Mouse (Mus musculus): Measurements from ENCODE around the gene Apoa2. TPM values are rescaled to one million over a fixed set of nuclear protein-coding genes. Genes with fewer than 3 reads are reported as not detected.
A peak's percentile ranks its signal among the peaks of the same experiment; 100 is the strongest.

The Apoa2 gene
- polyA plus RNA-seq, 1 experiment = 1.8 TPM

DNA sequence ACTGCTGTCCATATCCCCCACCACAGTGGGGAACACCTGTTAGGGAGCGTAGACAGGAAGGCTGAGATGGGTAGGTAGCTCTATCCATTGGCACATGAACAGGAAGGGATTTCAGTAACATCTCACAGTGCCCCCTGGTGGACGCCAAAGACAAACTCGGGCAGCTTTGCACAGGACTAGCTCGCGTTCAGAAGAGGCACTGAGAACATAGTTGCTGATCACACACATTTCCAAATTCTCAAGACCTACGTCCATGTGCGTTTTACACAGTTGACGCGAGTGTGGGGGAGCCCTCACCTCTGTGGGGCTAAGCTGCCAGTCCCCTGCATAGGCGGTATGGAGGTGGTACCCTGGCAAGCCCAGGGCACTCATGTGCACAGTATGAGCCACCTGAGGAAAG, 4.0 kb upstream of the Apoa2 start:
- Histone ChIP-seq H3K27ac (ENCODE audit: control insufficient read depth, insufficient read depth, low read length) (no peak overlapping the region), H3K36me3 (ENCODE audit: control insufficient read depth, insufficient read depth, low read length) (no peaks in the 10 kb centered on the region), H3K27me3 (ENCODE audit: control insufficient read depth, insufficient read depth, low read length) (no peaks in the 10 kb centered on the region), H3K4me3 (ENCODE audit: control insufficient read depth, insufficient read depth, low read length) (no peak overlapping the region), H3K4me1 (replicated peaks; ENCODE audit: control insufficient read depth, insufficient read depth, low read length) (peaks cover 13% of the 10 kb centered on the region)
- DNase-seq = peak; percentile 77
- WGBS = 18% methylated on average over 10 of the region's 10 CpGs
- TF ChIP-seq POLR2A (IDR thresholded peaks at IDR 0.05; ENCODE audit: control insufficient read depth, extremely low read depth, insufficient read depth, low read length, poor library complexity) (no peak), CTCF (IDR thresholded peaks at IDR 0.05; ENCODE audit: borderline replicate concordance, control insufficient read depth, extremely low read depth, insufficient read depth, low read length, poor library complexity) (peak; percentile 65; the same call in 1 of the 2 replicates)

DNA sequence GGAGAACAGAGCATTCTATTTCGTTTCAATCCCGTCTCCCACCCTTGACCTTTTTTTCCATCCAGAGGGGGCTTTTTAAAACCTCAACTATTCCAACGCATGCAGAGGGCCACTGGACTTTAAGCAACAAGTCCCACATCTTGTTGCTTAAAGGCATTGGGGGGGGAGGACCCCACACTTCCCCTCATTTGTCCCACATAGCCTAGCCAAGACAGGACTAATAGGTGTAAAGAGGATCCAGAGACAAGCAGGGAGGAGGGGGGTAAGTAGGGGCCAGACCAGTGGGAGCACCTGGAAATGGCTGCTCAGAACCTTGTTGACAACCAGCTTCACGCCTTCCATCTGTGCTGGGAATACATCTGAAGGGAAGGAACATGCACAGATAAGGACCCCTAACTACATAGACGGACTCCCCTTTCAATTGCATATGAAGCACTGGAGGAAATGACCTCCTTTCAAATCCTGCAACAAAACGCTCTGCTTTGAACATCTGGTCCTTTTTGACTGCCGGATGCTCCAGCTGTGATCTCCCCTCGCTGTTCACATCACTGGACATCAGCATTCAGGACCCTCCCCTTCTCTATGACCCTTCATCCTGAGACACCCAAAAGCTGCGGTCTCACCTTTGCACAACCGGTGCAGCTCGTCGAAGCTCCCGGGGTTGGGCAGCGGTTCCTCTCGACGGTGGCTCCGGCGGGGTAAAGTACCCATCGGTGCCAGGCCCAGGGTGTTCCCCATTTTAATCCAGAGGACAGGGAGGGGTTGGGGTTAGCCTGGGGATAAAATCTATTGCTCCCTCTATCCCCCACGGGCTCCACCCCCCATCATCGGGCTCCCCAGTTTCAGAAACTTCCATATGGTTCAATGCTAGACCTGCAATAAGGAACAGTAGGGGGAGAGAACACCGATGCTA, 3.3 kb upstream of the Apoa2 start:
- peak; percentile 10 for DNase-seq
- no peaks in the 10 kb centered on the region for H3K27me3 ChIP-seq (ENCODE audit: control insufficient read depth, insufficient read depth, low read length)
- H3K27ac ChIP-seq (ENCODE audit: control insufficient read depth, insufficient read depth, low read length) = no peak overlapping the region
- 13% methylated on average over 22 of the region's 22 CpGs for WGBS
- H3K4me1 ChIP-seq (replicated peaks; ENCODE audit: control insufficient read depth, insufficient read depth, low read length) = peaks cover 13% of the 10 kb centered on the region
- peak overlapping the region; percentile 67 for H3K4me3 ChIP-seq (ENCODE audit: control insufficient read depth, insufficient read depth, low read length)
- TF ChIP-seq CTCF (IDR thresholded peaks at IDR 0.05; ENCODE audit: borderline replicate concordance, control insufficient read depth, extremely low read depth, insufficient read depth, low read length, poor library complexity) (no peak), POLR2A (IDR thresholded peaks at IDR 0.05; ENCODE audit: control insufficient read depth, extremely low read depth, insufficient read depth, low read length, poor library complexity) (no peak)
- H3K36me3 ChIP-seq (ENCODE audit: control insufficient read depth, insufficient read depth, low read length) = no peaks in the 10 kb centered on the region

DNA sequence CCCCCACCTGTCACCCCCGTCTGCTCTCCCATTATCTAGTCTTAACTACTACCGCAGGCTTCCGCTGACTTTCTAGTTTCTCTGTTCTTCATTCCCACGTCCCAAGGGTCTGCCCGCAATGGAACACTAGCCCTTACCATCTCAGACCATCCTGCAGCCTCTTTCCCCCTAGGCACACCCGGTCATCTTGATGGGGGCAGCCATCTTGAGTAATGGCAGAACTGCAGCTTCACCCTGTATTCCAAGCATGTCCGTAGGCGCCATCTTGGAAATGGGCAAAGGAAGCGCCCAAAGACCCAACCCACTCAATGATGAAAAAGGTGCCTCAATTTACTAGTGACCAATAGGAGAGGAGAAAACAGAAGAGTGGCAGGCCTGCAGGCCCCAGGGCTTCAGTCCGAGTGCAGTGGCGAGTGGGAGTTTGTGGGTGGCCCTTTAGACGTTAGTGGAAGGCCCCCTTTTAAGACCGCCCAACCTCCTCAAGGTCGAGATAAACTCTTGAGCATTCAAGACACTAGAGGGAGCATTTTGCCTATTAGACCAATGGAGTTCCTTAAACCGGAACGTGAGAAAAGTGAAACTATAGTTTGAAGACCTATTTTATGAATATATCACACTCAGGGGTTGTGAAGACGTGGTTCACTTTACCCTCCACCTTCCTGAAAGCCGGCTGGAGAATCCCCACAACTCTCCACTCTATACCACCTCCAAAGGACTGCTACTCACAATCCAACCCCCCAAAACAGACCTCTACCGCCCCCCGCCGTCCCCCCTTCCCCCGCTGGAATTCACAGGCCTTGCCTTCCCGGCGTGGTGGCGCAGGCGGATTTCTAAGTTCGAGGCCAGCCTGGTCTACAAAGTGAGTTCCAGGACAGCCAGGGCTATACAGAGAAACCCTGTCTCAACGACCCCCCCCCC, 2.4 kb upstream of the Apoa2 start, which contains the start of gene Tomm40l:
TSS of gene Tomm40l (minus strand) at position 277 of the 918 bp plus-strand sequence.
- Histone ChIP-seq H3K36me3 (ENCODE audit: control insufficient read depth, insufficient read depth, low read length) (no peaks in the 10 kb centered on the region), H3K27ac (ENCODE audit: control insufficient read depth, insufficient read depth, low read length) (peak within 1 kb of the TSS; percentile 66; the same call in 1 of the 2 replicates), H3K4me1 (replicated peaks; ENCODE audit: control insufficient read depth, insufficient read depth, low read length) (peaks cover 13% of the 10 kb centered on the region), H3K27me3 (ENCODE audit: control insufficient read depth, insufficient read depth, low read length) (no peaks in the 10 kb centered on the region), H3K4me3 (ENCODE audit: control insufficient read depth, insufficient read depth, low read length) (peak within 1 kb of the TSS; percentile 67)
- TF ChIP-seq POLR2A (IDR thresholded peaks at IDR 0.05; ENCODE audit: control insufficient read depth, extremely low read depth, insufficient read depth, low read length, poor library complexity) = peak; percentile 54
- TF ChIP-seq CTCF (IDR thresholded peaks at IDR 0.05; ENCODE audit: borderline replicate concordance, control insufficient read depth, extremely low read depth, insufficient read depth, low read length, poor library complexity) = peak; percentile 44; the same call in 1 of the 2 replicates
- 4% methylated on average over 28 of the region's 28 CpGs for WGBS
- DNase-seq = peak; percentile 86

DNA sequence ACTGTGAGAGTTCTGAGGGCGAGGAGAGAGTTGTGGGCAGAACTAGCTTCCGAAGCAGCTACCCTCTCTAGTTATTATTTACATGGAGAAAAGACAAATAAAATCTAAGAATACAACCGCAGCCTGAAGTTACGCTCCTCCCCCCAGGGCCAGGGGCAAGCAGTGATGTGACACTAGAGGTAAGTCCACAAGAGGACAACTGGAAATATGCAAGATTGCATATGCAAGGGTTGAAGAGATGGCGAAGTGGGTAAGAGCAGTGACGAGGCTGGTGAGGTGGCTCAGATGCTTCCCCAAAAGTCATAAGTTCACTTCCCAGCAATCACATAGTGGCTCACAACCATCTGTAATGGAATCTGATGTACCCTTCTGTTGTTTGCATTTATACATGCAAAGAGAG, 1.7 kb upstream of the Apoa2 start:
- no peak for DNase-seq
- Histone ChIP-seq H3K4me3 (ENCODE audit: control insufficient read depth, insufficient read depth, low read length) (peak overlapping the region; percentile 67), H3K4me1 (replicated peaks; ENCODE audit: control insufficient read depth, insufficient read depth, low read length) (peaks cover 13% of the 10 kb centered on the region), H3K27ac (ENCODE audit: control insufficient read depth, insufficient read depth, low read length) (peak overlapping the region; percentile 66; the same call in 1 of the 2 replicates), H3K27me3 (ENCODE audit: control insufficient read depth, insufficient read depth, low read length) (no peaks in the 10 kb centered on the region), H3K36me3 (ENCODE audit: control insufficient read depth, insufficient read depth, low read length) (no peaks in the 10 kb centered on the region)
- 83% methylated on average over 6 of the region's 6 CpGs for WGBS
- no peak for TF ChIP-seq CTCF (IDR thresholded peaks at IDR 0.05; ENCODE audit: borderline replicate concordance, control insufficient read depth, extremely low read depth, insufficient read depth, low read length, poor library complexity)
- TF ChIP-seq POLR2A (IDR thresholded peaks at IDR 0.05; ENCODE audit: control insufficient read depth, extremely low read depth, insufficient read depth, low read length, poor library complexity) = no peak

DNA sequence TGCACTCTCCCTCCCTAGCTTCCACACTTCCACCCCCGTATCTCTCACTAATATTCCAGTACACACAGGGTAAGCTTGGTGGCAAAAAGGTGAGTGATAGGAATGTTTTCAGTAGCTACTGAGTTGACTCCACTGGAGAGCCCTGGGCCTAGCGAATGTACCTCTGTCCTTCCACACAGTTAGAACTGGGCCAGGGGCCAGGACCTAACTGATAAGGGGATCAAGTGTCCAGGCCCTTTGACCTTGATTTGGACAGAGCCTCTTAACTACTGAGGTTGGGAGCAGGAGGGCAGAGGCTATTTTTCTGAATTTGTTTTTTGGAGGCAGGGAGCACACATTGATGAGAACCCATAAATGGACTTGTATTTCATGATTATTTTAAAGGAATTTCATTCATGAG, 1.1 kb upstream of the Apoa2 start:
- TF ChIP-seq CTCF (IDR thresholded peaks at IDR 0.05; ENCODE audit: borderline replicate concordance, control insufficient read depth, extremely low read depth, insufficient read depth, low read length, poor library complexity) (no peak), POLR2A (IDR thresholded peaks at IDR 0.05; ENCODE audit: control insufficient read depth, extremely low read depth, insufficient read depth, low read length, poor library complexity) (no peak)
- DNase-seq = no peak
- WGBS = 100% methylated on average over 2 of the region's 2 CpGs

DNA sequence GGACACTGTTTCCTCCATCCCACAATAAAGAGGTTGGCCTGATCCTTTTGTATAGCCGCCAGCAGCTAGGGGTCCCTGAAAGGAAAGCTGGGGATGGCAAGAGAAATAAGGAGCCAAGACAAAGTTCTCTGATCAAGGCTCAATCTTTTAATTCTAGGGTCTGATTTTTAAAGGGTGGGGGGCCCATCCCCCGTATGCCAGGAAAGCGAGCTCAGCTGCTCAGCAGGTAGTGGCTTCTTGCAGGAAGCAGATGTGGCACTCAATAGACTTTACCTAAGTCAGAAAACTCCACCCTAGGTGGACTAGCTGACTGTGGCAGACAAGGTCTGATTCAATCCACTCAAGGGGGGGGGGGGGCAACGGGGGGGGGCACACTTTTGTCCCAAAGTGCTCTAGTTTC, 1.9 kb downstream of the Apoa2 start:
- no peak for DNase-seq
- H3K27ac ChIP-seq (ENCODE audit: control insufficient read depth, insufficient read depth, low read length) = no peak overlapping the region
- no peaks in the 10 kb centered on the region for H3K27me3 ChIP-seq (ENCODE audit: control insufficient read depth, insufficient read depth, low read length)
- TF ChIP-seq CTCF (IDR thresholded peaks at IDR 0.05; ENCODE audit: borderline replicate concordance, control insufficient read depth, extremely low read depth, insufficient read depth, low read length, poor library complexity) (no peak), POLR2A (IDR thresholded peaks at IDR 0.05; ENCODE audit: control insufficient read depth, extremely low read depth, insufficient read depth, low read length, poor library complexity) (no peak)
- peaks cover 4% of the 10 kb centered on the region for H3K4me1 ChIP-seq (replicated peaks; ENCODE audit: control insufficient read depth, insufficient read depth, low read length)
- H3K36me3 ChIP-seq (ENCODE audit: control insufficient read depth, insufficient read depth, low read length) = no peaks in the 10 kb centered on the region
- 51% methylated on average over 4 of the region's 4 CpGs for WGBS
- no peak overlapping the region for H3K4me3 ChIP-seq (ENCODE audit: control insufficient read depth, insufficient read depth, low read length)

More for the DNA sequence above, 1.1 kb upstream of the Apoa2 start:
- H3K27ac ChIP-seq (ENCODE audit: control insufficient read depth, insufficient read depth, low read length) = no peak overlapping the region
- H3K27me3 ChIP-seq (ENCODE audit: control insufficient read depth, insufficient read depth, low read length) = no peaks in the 10 kb centered on the region
- H3K36me3 ChIP-seq (ENCODE audit: control insufficient read depth, insufficient read depth, low read length) = no peaks in the 10 kb centered on the region
- H3K4me1 ChIP-seq (replicated peaks; ENCODE audit: control insufficient read depth, insufficient read depth, low read length) = peaks cover 13% of the 10 kb centered on the region
- no peak overlapping the region for H3K4me3 ChIP-seq (ENCODE audit: control insufficient read depth, insufficient read depth, low read length)

All from thymus, adult 2 months (tissue).